Mouse (Mus musculus): ENCODE data around the gene Mxra7. TPM values are rescaled to one million over a fixed set of nuclear protein-coding genes. Genes with fewer than 3 reads are reported as not detected.

Mxra7 gene
- polyA plus RNA-seq, 1 experiment: 8.6 TPM

GRCm38 (mm10) chr11:116808811-116809395 is 18.9 kb downstream of the Mxra7 start:
- Histone ChIP-seq H3K4me3 (ENCODE audit: control insufficient read depth, insufficient read depth, low read length) (no peak overlapping the region), H3K4me1 (replicated peaks; ENCODE audit: control insufficient read depth, insufficient read depth, low read length) (peaks cover 23% of the 10 kb centered on the region), H3K36me3 (ENCODE audit: control insufficient read depth, insufficient read depth, low read length) (no peaks in the 10 kb centered on the region), H3K27ac (ENCODE audit: control insufficient read depth, insufficient read depth, low read length) (no peak overlapping the region), H3K27me3 (ENCODE audit: control insufficient read depth, insufficient read depth, low read length) (no peaks in the 10 kb centered on the region)
- DNase-seq: no peak
- TF ChIP-seq CTCF (IDR thresholded peaks at IDR 0.05; ENCODE audit: borderline replicate concordance, control insufficient read depth, extremely low read depth, insufficient read depth, low read length, poor library complexity): no peak
- TF ChIP-seq POLR2A (IDR thresholded peaks at IDR 0.05; ENCODE audit: control insufficient read depth, extremely low read depth, insufficient read depth, low read length, poor library complexity): no peak
- 91% methylated on average over 11 of the region's 11 CpGs for WGBS

GRCm38 (mm10) chr11:116807938-116808606 is 19.8 kb downstream of the Mxra7 start:
- TF ChIP-seq POLR2A (IDR thresholded peaks at IDR 0.05; ENCODE audit: control insufficient read depth, extremely low read depth, insufficient read depth, low read length, poor library complexity) (no peak), CTCF (IDR thresholded peaks at IDR 0.05; ENCODE audit: borderline replicate concordance, control insufficient read depth, extremely low read depth, insufficient read depth, low read length, poor library complexity) (peak; percentile 66; the same call in 1 of the 2 replicates)
- H3K27me3 ChIP-seq (ENCODE audit: control insufficient read depth, insufficient read depth, low read length): no peaks in the 10 kb centered on the region
- H3K27ac ChIP-seq (ENCODE audit: control insufficient read depth, insufficient read depth, low read length): no peak overlapping the region
- H3K4me3 ChIP-seq (ENCODE audit: control insufficient read depth, insufficient read depth, low read length): no peak overlapping the region
- H3K36me3 ChIP-seq (ENCODE audit: control insufficient read depth, insufficient read depth, low read length): no peaks in the 10 kb centered on the region
- 36% methylated on average over 7 of the region's 7 CpGs for WGBS
- DNase-seq: peak; percentile 82
- peaks cover 27% of the 10 kb centered on the region for H3K4me1 ChIP-seq (replicated peaks; ENCODE audit: control insufficient read depth, insufficient read depth, low read length)

DNA sequence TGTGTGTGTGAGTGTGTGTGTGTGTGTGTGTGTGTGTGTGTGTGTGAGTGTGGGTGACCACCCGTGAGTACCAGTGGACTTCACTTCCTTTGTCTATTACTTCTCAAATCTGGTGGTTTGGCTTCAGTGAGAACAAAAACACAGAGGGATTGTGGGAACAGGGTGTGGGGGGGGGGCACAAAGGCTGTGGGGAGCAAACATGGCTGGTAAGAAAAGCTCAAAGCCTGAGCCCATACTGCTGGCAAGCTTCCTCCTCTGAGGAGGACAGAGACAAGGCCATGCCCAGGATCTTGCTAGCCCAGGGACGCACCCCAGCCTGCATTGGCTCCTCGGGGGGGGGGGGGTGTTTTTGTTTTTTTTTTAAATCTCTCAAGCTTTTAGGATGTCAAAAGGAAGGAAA is 20.3 kb downstream of the Mxra7 start:
- DNase-seq: no peak
- 54% methylated on average over 3 of the region's 3 CpGs for WGBS
- H3K27ac ChIP-seq (ENCODE audit: control insufficient read depth, insufficient read depth, low read length): no peak overlapping the region
- H3K36me3 ChIP-seq (ENCODE audit: control insufficient read depth, insufficient read depth, low read length): no peaks in the 10 kb centered on the region
- H3K27me3 ChIP-seq (ENCODE audit: control insufficient read depth, insufficient read depth, low read length): no peaks in the 10 kb centered on the region
- H3K4me3 ChIP-seq (ENCODE audit: control insufficient read depth, insufficient read depth, low read length): no peak overlapping the region
- TF ChIP-seq POLR2A (IDR thresholded peaks at IDR 0.05; ENCODE audit: control insufficient read depth, extremely low read depth, insufficient read depth, low read length, poor library complexity) (no peak), CTCF (IDR thresholded peaks at IDR 0.05; ENCODE audit: borderline replicate concordance, control insufficient read depth, extremely low read depth, insufficient read depth, low read length, poor library complexity) (no peak)
- H3K4me1 ChIP-seq (replicated peaks; ENCODE audit: control insufficient read depth, insufficient read depth, low read length): peaks cover 32% of the 10 kb centered on the region

DNA sequence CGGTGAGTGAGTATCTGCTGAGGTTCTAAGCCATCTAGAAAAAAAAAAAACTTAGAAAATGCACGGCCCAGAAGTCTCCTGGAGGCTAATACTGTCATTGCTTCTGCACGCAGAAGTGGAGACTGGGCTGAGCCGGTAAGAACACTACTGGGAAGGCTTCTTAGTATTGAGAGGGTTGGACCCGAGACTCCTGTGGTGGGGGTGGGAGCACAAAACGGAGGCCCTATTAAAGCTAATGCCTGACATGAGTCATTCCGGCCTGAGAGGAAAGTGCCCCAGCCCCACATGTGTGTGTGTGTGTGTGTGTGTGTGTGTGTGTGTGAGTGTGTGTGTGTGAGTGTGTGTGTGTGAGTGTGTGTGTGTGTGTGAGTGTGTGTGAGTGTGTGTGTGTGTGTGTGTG is 20.7 kb downstream of the Mxra7 start:
- Histone ChIP-seq H3K4me3 (ENCODE audit: control insufficient read depth, insufficient read depth, low read length) (no peak overlapping the region), H3K4me1 (replicated peaks; ENCODE audit: control insufficient read depth, insufficient read depth, low read length) (peaks cover 33% of the 10 kb centered on the region), H3K27me3 (ENCODE audit: control insufficient read depth, insufficient read depth, low read length) (no peaks in the 10 kb centered on the region), H3K27ac (ENCODE audit: control insufficient read depth, insufficient read depth, low read length) (no peak overlapping the region), H3K36me3 (ENCODE audit: control insufficient read depth, insufficient read depth, low read length) (no peaks in the 10 kb centered on the region)
- no peak for DNase-seq
- whole genome bisulfite sequencing: 87% methylated on average over 7 of the region's 7 CpGs
- no peak for TF ChIP-seq CTCF (IDR thresholded peaks at IDR 0.05; ENCODE audit: borderline replicate concordance, control insufficient read depth, extremely low read depth, insufficient read depth, low read length, poor library complexity)
- TF ChIP-seq POLR2A (IDR thresholded peaks at IDR 0.05; ENCODE audit: control insufficient read depth, extremely low read depth, insufficient read depth, low read length, poor library complexity): no peak

- Histone ChIP-seq H3K27ac (ENCODE audit: control insufficient read depth, insufficient read depth, low read length) (no peak overlapping the region), H3K4me3 (ENCODE audit: control insufficient read depth, insufficient read depth, low read length) (no peak overlapping the region), H3K4me1 (replicated peaks; ENCODE audit: control insufficient read depth, insufficient read depth, low read length) (peaks cover 29% of the 10 kb centered on the region), H3K27me3 (ENCODE audit: control insufficient read depth, insufficient read depth, low read length) (no peaks in the 10 kb centered on the region), H3K36me3 (ENCODE audit: control insufficient read depth, insufficient read depth, low read length) (no peaks in the 10 kb centered on the region)
- no peak for DNase-seq
- no peak for TF ChIP-seq POLR2A (IDR thresholded peaks at IDR 0.05; ENCODE audit: control insufficient read depth, extremely low read depth, insufficient read depth, low read length, poor library complexity)
- 88% methylated on average over 15 of the region's 15 CpGs for WGBS
These were observed 21.4 kb downstream of the Mxra7 start for GRCm38 (mm10) chr11:116806136-116807071.

DNA sequence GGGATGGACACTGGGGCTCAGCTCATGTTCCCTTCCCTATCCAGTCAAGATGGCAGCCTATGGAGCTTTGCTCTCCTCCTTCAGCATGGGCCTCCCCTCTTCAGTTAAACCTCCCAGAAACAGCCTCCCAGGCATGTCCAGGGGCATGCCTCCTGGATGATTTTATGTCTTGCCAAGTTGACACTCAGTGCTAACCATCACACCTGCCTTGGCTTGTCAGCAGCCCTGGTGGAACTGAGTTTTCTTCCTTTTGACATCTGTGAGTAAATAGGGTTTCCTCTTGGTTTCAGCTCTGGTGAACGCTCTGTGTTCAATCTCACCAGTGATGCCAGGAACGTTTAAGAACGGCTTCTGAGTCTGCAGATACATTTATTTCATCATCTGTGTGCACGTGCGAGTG is 25.1 kb downstream of the Mxra7 start:
- Histone ChIP-seq H3K36me3 (ENCODE audit: control insufficient read depth, insufficient read depth, low read length) (no peaks in the 10 kb centered on the region), H3K4me3 (ENCODE audit: control insufficient read depth, insufficient read depth, low read length) (no peak overlapping the region), H3K27me3 (ENCODE audit: control insufficient read depth, insufficient read depth, low read length) (no peaks in the 10 kb centered on the region), H3K27ac (ENCODE audit: control insufficient read depth, insufficient read depth, low read length) (no peak overlapping the region), H3K4me1 (replicated peaks; ENCODE audit: control insufficient read depth, insufficient read depth, low read length) (peaks cover 16% of the 10 kb centered on the region)
- WGBS: 36% methylated on average over 5 of the region's 5 CpGs
- no peak for DNase-seq
- TF ChIP-seq CTCF (IDR thresholded peaks at IDR 0.05; ENCODE audit: borderline replicate concordance, control insufficient read depth, extremely low read depth, insufficient read depth, low read length, poor library complexity) (no peak), POLR2A (IDR thresholded peaks at IDR 0.05; ENCODE audit: control insufficient read depth, extremely low read depth, insufficient read depth, low read length, poor library complexity) (no peak)

Measured in thymus, adult 2 months (tissue).